Mouse (Mus musculus) ES-E14 (cell line): ENCODE measurements around the gene Zfyve21. TPM values are rescaled to one million over a fixed set of nuclear protein-coding genes. Genes with fewer than 3 reads are reported as not detected.

Source experiments
- DNase-seq: peaks from one replicate; pipeline ENCODE4 v3.0.0-alpha.2; 2013; ENCODE audit warnings: low read depth, low spot score
- H3K27ac ChIP-seq: 2 replicates; pipeline ENCODE4 v1.5.1; 2012; ENCODE audit warnings: low read depth, mild to moderate bottlenecking, low read length, moderate library complexity, mixed read lengths; ENCODE audit not compliant: poor library complexity, insufficient read depth, severe bottlenecking
- H3K36me3 ChIP-seq: 2 replicates; pipeline ENCODE4 v1.6.1; 2012; ENCODE audit warnings: mild to moderate bottlenecking, low read length, moderate library complexity, mixed read lengths; ENCODE audit not compliant: control insufficient read depth, poor library complexity, insufficient read depth, severe bottlenecking
- H3K4me1 ChIP-seq, 2 experiments: fragments of 150-350 bp in 1 of 2; sonication (generic) in 1 of 2; 2 replicates each; pipeline ENCODE4 v1.6.1; 2012; ENCODE audit warnings: low read length in 2 of 2, mild to moderate bottlenecking in 1 of 2, mixed read lengths in 1 of 2; ENCODE audit not compliant: control insufficient read depth in 2 of 2, insufficient read depth in 2 of 2, poor library complexity in 1 of 2
- H3K4me3 ChIP-seq, 2 experiments: fragments of 150-350 bp in 1 of 2; sonication (generic) in 1 of 2; 2 replicates each; pipeline ENCODE4 v1.5.1; 2012; ENCODE audit warnings: low read length in 2 of 2, low read depth in 1 of 2, mild to moderate bottlenecking in 1 of 2, mixed read lengths in 1 of 2; ENCODE audit not compliant: insufficient read depth in 1 of 2, poor library complexity in 1 of 2, severe bottlenecking in 1 of 2
- H3K9ac ChIP-seq: 2 replicates; pipeline ENCODE4 v1.6.1; 2012; ENCODE audit warnings: low read depth, mild to moderate bottlenecking, low read length, mixed read lengths; ENCODE audit not compliant: poor library complexity, insufficient read depth, severe bottlenecking
- H3K9me3 ChIP-seq: fragments of 150-350 bp; sonication (generic); 2 replicates; pipeline ENCODE4 v1.6.1; 2012; ENCODE audit warnings: low read depth, mild to moderate bottlenecking, low read length; ENCODE audit not compliant: control insufficient read depth, insufficient read depth
- CHD2 ChIP-seq: IDR thresholded peaks from 2 replicates; pipeline ENCODE4 v1.6.1; 2014; ENCODE audit warnings: mild to moderate bottlenecking, low read depth, low read length, inconsistent platforms
- HCFC1 ChIP-seq: IDR thresholded peaks from 2 replicates; pipeline ENCODE4 v1.6.1; 2012; ENCODE audit warnings: low read length, inconsistent platforms, borderline replicate concordance; ENCODE audit not compliant: insufficient read depth
- MAFK ChIP-seq: IDR thresholded peaks from 2 replicates; pipeline ENCODE4 v1.6.1; 2014; ENCODE audit warnings: mild to moderate bottlenecking, low read depth, low read length, inconsistent platforms; ENCODE audit not compliant: insufficient read depth
- ZC3H11A ChIP-seq: IDR thresholded peaks from 2 replicates; pipeline ENCODE4 v1.6.1; 2012; ENCODE audit warnings: low read depth, mild to moderate bottlenecking, inconsistent platforms, low read length, borderline replicate concordance
- ZNF384 ChIP-seq: IDR thresholded peaks from 2 replicates; pipeline ENCODE4 v1.6.1; 2012; ENCODE audit warnings: low read depth, low read length, inconsistent platforms
- in situ Hi-C, 2 experiments: fragments of 600-800 bp; cut with MboI; formaldehyde crosslinking; loops; one replicate each; pipeline ENCODE4 v1.15.1; 2025; ENCODE audit warnings: low sequenced_read_pairs in 2 of 2, inconsistent platforms in 1 of 2; ENCODE audit not compliant: unreplicated experiment in 2 of 2
- total RNA-seq: library from RNA; depleted of rRNA; stranded (reverse); fragments of 300-350 nt; gene quantifications from 2 replicates; pipeline ENCODE4 v1.2.3, GENCODE M21; 2012

The Zfyve21 gene
- total RNA-seq, 1 experiment, result 27.0 TPM

DNA sequence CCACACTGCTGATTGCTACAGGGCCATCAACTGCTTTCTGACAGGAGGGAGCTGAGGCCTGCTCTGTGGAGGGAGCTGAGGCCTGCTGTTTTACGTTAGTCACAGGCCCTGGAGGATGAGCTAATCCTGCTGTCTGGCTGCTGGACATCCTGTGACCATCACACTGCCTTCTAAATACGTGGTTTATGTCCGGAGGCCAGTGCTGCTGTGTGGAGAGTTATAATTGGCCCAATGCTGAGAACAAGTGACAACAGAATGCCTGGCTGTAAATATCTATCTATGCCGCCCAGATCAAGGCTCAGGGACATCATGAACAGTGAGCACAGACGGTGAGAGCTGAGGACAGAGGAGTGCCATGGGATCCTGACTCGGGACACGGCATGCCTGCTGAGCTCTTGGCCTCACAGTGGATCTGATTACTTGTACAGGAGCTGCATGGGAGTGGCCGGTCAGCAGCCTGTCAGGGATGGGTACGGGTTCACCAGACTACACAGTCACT lies 34.4 kb downstream of the Zfyve21 start:
- no peaks in the 10 kb centered on the region for H3K9me3 ChIP-seq
- in situ Hi-C loops, result no loop called here
- no peak overlapping the region for H3K4me3 ChIP-seq
- no peaks in the 10 kb centered on the region for H3K4me1 ChIP-seq
- TF ChIP-seq CHD2 (no peak), HCFC1 (no peak), MAFK (no peak), ZC3H11A (no peak)
- DNase-seq, result no peak
- no peak overlapping the region for H3K9ac ChIP-seq
- no peaks in the 10 kb centered on the region for H3K36me3 ChIP-seq
- no peak overlapping the region for H3K27ac ChIP-seq

DNA sequence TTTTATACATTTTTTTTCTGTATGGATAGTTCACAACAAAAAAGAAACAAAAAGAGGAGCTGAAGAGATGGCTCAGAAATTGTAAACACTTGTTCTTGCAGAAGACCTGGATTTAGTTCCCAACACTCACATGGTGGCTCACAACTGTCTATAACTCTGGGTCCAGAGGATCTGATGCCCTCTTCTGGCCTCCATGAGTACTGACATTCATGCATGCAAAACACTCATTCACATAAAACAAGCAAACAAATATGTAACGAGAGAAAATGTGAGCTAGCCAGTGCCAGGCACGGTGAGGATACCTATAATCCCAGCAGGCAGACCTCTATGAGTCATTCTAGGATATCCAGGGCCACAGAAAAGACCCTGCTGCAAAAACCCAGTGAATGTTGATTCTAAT lies 37.3 kb downstream of the Zfyve21 start:
- in situ Hi-C loops, result no loop called here

DNA sequence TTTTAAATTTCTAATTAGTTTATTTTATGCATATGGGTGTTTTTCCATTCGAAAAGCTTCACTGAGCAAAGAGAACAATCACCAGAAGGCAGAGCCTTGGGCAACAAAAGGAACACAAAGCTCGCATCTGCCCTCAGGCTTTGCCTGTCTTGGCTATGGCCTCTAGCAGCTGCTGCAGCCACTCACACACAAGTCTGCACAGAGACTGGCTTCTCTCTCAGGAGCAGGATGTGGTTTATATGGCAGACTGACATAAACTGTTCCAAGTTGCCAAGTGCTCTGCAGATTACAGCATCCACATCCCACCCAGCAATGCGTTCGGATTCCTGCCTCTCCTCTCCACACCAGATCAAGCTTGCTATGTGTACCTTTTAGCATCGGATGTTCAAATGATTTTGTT lies 37.8 kb downstream of the Zfyve21 start:
- TF ChIP-seq CHD2, result no peak
- no peak for TF ChIP-seq HCFC1
- no peak for TF ChIP-seq ZC3H11A
- TF ChIP-seq MAFK, result no peak
- TF ChIP-seq ZNF384, result no peak
- Histone ChIP-seq H3K9ac (no peak overlapping the region), H3K9me3 (no peaks in the 10 kb centered on the region), H3K36me3 (no peaks in the 10 kb centered on the region), H3K4me3 (no peak overlapping the region), H3K27ac (no peak overlapping the region), H3K4me1 (no peaks in the 10 kb centered on the region)
- in situ Hi-C loops, result no loop called here
- peak; percentile 11 for DNase-seq

More for the DNA sequence above, 37.3 kb downstream of the Zfyve21 start:
- Histone ChIP-seq H3K4me3 (no peak overlapping the region), H3K4me1 (no peaks in the 10 kb centered on the region), H3K9me3 (no peaks in the 10 kb centered on the region), H3K27ac (no peak overlapping the region), H3K9ac (no peak overlapping the region), H3K36me3 (no peaks in the 10 kb centered on the region)
- TF ChIP-seq MAFK (no peak), HCFC1 (no peak), CHD2 (no peak), ZNF384 (no peak), ZC3H11A (no peak)
- DNase-seq, result peak; percentile 25

DNA sequence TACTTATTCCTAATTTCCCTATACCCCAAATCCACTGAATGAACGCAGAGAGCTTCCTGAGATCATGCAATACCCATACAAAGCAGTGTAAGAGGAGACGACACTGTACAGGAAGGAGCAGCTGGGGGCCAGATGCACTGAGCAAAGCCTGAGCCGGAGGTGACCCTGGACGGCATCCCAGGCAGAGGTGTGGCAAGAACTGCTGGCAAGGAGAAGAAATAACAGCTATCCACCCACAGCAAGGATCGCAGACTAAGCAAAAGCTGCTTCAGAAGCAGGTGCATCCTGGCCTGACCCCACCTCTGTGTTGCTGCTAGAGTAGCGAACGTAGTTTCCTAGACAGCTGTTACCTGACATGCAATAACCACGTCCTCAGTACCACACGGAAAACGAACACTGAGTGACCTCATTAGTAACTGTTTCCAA lies 39.1 kb downstream of the Zfyve21 start:
- DNase-seq, result no peak
- no peaks in the 10 kb centered on the region for H3K4me1 ChIP-seq
- H3K4me3 ChIP-seq, result no peak overlapping the region
- no peak overlapping the region for H3K9ac ChIP-seq
- H3K36me3 ChIP-seq, result no peaks in the 10 kb centered on the region
- no peaks in the 10 kb centered on the region for H3K9me3 ChIP-seq
- no peak overlapping the region for H3K27ac ChIP-seq
- in situ Hi-C loops, result no loop called here
- no peak for TF ChIP-seq HCFC1
- no peak for TF ChIP-seq ZC3H11A
- no peak for TF ChIP-seq ZNF384
- no peak for TF ChIP-seq MAFK
- TF ChIP-seq CHD2, result no peak

DNA sequence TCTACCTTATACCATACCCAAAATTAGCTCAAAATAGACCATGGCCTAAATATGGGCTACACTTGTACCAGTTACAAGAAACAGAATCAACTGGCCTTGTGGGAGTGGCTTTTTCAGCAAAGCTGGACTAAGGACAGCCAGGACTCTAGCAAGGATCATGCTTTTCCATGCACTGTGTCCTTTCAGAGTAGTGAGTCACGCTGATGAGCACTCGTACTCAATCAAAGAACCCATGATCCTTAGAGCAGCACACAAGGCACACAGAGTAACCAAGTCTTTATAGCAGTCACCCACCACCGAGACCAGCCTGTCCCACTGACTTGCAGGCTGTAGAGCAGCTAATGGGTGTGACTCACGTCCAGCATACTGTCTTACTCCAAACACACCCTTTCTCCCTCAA lies 39.6 kb downstream of the Zfyve21 start:
- no peaks in the 10 kb centered on the region for H3K4me1 ChIP-seq
- TF ChIP-seq ZNF384 (no peak), CHD2 (no peak), MAFK (no peak), ZC3H11A (no peak), HCFC1 (no peak)
- H3K9ac ChIP-seq, result no peak overlapping the region
- no peak for DNase-seq
- H3K36me3 ChIP-seq, result no peaks in the 10 kb centered on the region
- H3K9me3 ChIP-seq, result no peaks in the 10 kb centered on the region
- in situ Hi-C loops, result no loop called here
- H3K27ac ChIP-seq, result no peak overlapping the region
- no peak overlapping the region for H3K4me3 ChIP-seq
